Mouse (Mus musculus): ENCODE data around the gene Lemd1. TPM values are rescaled to one million over a fixed set of nuclear protein-coding genes. Genes with fewer than 3 reads are reported as not detected.

The Lemd1 gene
- total and polyA plus RNA-seq, 3 experiments, result not detected

DNA sequence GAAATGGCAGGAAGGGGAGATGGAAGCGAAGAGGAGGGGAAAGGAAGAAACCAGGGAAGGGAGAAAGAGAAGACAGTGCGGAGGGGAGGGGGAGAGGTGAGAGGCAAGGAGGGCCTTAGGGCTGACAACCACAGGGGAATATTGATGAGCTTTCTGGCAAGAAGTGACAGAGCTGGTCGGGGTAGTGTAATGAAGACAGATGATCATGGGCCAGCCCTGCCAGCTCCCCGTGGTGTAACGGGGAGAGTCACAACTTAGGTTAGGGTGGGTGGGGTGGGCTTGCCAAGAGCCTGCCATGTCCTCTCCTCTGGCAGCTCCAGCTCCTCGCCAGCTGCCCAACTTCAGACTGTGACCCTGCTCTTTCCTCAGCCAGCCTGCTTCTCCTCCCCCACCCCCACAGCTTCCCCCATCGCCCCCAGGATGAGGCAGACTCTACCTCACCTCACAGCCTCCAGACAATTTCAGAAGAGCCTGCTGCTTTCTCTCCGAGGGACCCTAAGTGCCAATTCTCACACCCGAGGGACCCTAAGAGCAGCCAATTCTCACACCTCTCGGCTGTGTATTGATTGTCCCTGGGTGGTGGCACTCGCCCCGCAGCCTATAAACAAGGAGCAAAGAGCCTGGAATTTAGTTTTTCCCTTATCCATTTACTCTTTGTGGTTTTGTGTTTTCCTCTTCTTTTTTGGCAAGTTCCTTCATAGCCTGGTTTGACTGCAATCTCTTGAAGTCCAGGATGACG is 26.3 kb upstream of the Lemd1 start:
- Histone ChIP-seq H3K9me3 (replicated peaks; ENCODE audit: low read length) (peaks cover 3% of the 10 kb centered on the region), H3K27ac (ENCODE audit: insufficient read depth, low read depth) (no peak overlapping the region), H3K4me1 (ENCODE audit: control insufficient read depth in 1 of 2, insufficient read depth in 2 of 2) (peaks cover 0 to 7% of the 10 kb centered on the region in 2 experiments; a peak in 2 of 4 replicates), H3K4me3 (replicated peaks in 1 of 3; ENCODE audit: low read depth in 2 of 3, low read length in 2 of 3, poor library complexity in 1 of 3) (no peak overlapping the region), H3K79me2 (replicated peaks; ENCODE audit: control insufficient read depth, extremely low read depth, insufficient read depth, poor library complexity, severe bottlenecking) (no peaks in the 10 kb centered on the region), H3K4me2 (ENCODE audit: insufficient read depth, low read depth, poor library complexity, severe bottlenecking) (no peak overlapping the region), H3K9ac (ENCODE audit: insufficient read depth, low read depth) (no peak overlapping the region), H3K36me3 (replicated peaks in 1 of 2; ENCODE audit: control insufficient read depth in 1 of 2, insufficient read depth in 1 of 2, low read length in 1 of 2) (no peaks in the 10 kb centered on the region), H3K27me3 (replicated peaks) (peaks cover 72% of the 10 kb centered on the region)
- dilution Hi-C loops (cut with MboI; ENCODE audit: extremely low pct_ligation_motif_present, extremely low pct_unique_long_range_greater_than_20kb, low sequenced_read_pairs), result no loop called here
- in situ Hi-C loops (cut with MboI; ENCODE audit: low pct_ligation_motif_present, low pct_unique_long_range_greater_than_20kb, low sequenced_read_pairs), result loop anchor here (10.0 kb wide), 1 partner anchor 50 kb away; no protein-coding TSS in a partner anchor
- no peak for DNase-seq (ENCODE audit: extremely low read depth)
- no peak for TF ChIP-seq ELF1 (IDR thresholded peaks at IDR 0.05; ENCODE audit: low read depth, low read length)
- no peak for TF ChIP-seq E2F4 (IDR thresholded peaks at IDR 0.05; ENCODE audit: insufficient replicate concordance, low read depth, low read length)
- TF ChIP-seq MAFK (IDR thresholded peaks at IDR 0.05; ENCODE audit: insufficient replicate concordance, low read length), result no peak
- no peak for TF ChIP-seq HCFC1 (IDR thresholded peaks at IDR 0.05; ENCODE audit: low read depth, low read length)
- TF ChIP-seq RAD21 (IDR thresholded peaks at IDR 0.05; ENCODE audit: low read depth, low read length), result no peak
- TF ChIP-seq ZMIZ1 (IDR thresholded peaks at IDR 0.05; ENCODE audit: low read depth, low read length), result no peak
- TF ChIP-seq CTCF (conservative IDR thresholded peaks at IDR 0.05 in 1 of 2, IDR thresholded peaks at IDR 0.05 in 1 of 2; ENCODE audit: low read depth in 2 of 2, low read length in 2 of 2), result no peak
- no peak for TF ChIP-seq IRF4 (IDR thresholded peaks at IDR 0.05; ENCODE audit: low read depth, low read length)
- TF ChIP-seq MAZ (IDR thresholded peaks at IDR 0.05; ENCODE audit: low read depth, low read length), result no peak
- no peak for TF ChIP-seq CHD1 (IDR thresholded peaks at IDR 0.05; ENCODE audit: low read depth, low read length)

- Histone ChIP-seq H3K27me3 (replicated peaks) (peaks cover 72% of the 10 kb centered on the region), H3K36me3 (replicated peaks in 1 of 2; ENCODE audit: control insufficient read depth in 1 of 2, insufficient read depth in 1 of 2, low read length in 1 of 2) (no peaks in the 10 kb centered on the region), H3K4me2 (ENCODE audit: insufficient read depth, low read depth, poor library complexity, severe bottlenecking) (no peak overlapping the region), H3K4me3 (replicated peaks in 1 of 3; ENCODE audit: low read depth in 2 of 3, low read length in 2 of 3, poor library complexity in 1 of 3) (no peak overlapping the region), H3K79me2 (replicated peaks; ENCODE audit: control insufficient read depth, extremely low read depth, insufficient read depth, poor library complexity, severe bottlenecking) (no peaks in the 10 kb centered on the region), H3K9me3 (replicated peaks; ENCODE audit: low read length) (peaks cover 3% of the 10 kb centered on the region), H3K9ac (ENCODE audit: insufficient read depth, low read depth) (no peak overlapping the region), H3K27ac (ENCODE audit: insufficient read depth, low read depth) (no peak overlapping the region), H3K4me1 (ENCODE audit: control insufficient read depth in 1 of 2, insufficient read depth in 2 of 2) (peaks cover 0 to 12% of the 10 kb centered on the region in 2 experiments; a peak in 2 of 4 replicates)
- in situ Hi-C loops (cut with MboI; ENCODE audit: low pct_ligation_motif_present, low pct_unique_long_range_greater_than_20kb, low sequenced_read_pairs), result loop anchor here (10.0 kb wide), 1 partner anchor 49 kb away; no protein-coding TSS in a partner anchor
- peak; percentile 49 for TF ChIP-seq RAD21 (IDR thresholded peaks at IDR 0.05; ENCODE audit: low read depth, low read length)
- peak; percentile 41 to 64 for TF ChIP-seq CTCF (conservative IDR thresholded peaks at IDR 0.05 in 1 of 2, IDR thresholded peaks at IDR 0.05 in 1 of 2; ENCODE audit: low read depth in 2 of 2, low read length in 2 of 2)
- no peak for TF ChIP-seq NELFE (IDR thresholded peaks at IDR 0.05; ENCODE audit: low read depth, low read length)
- TF ChIP-seq SMC3 (IDR thresholded peaks at IDR 0.05; ENCODE audit: low read depth, low read length), result peak; percentile 55
- dilution Hi-C loops (cut with MboI; ENCODE audit: extremely low pct_ligation_motif_present, extremely low pct_unique_long_range_greater_than_20kb, low sequenced_read_pairs), result no loop called here
- DNase-seq (ENCODE audit: extremely low read depth), result peak; percentile 33
Measured at GRCm38 (mm10) chr1:132165859-132166258, 25.4 kb upstream of the Lemd1 start.
